Mouse (Mus musculus) liver, embryonic 13.5 days (tissue): ENCODE results near the gene Oprm1. TPM values are rescaled to one million over a fixed set of nuclear protein-coding genes. Genes with fewer than 3 reads are reported as not detected.

ENCODE experiments used
- ATAC-seq: fragments of 200-750 bp; cut with Nextera tagmentation; 2 replicates; pipeline ENCODE4 v1.8.0; 2017; ENCODE audit warnings: low read depth, mild to moderate bottlenecking, moderate number of reproducible peaks, moderate library complexity
- DNase-seq: peaks from one replicate; pipeline ENCODE4 v3.0.0; 2022
- H3K27ac ChIP-seq: fragments of 300-500 bp; sonication (generic); 2 replicates; pipeline ENCODE4 v1.5.1; 2015; ENCODE audit warnings: moderate library complexity, mild to moderate bottlenecking, inconsistent platforms
- H3K27me3 ChIP-seq: fragments of 300-500 bp; sonication (generic); 2 replicates; pipeline ENCODE4 v1.6.1; 2015; ENCODE audit warnings: mild to moderate bottlenecking, inconsistent platforms
- H3K36me3 ChIP-seq: fragments of 300-500 bp; sonication (generic); 2 replicates; pipeline ENCODE4 v1.6.1; 2015; ENCODE audit warnings: mild to moderate bottlenecking, inconsistent platforms
- H3K4me1 ChIP-seq: fragments of 300-500 bp; sonication (generic); replicated peaks from 2 replicates; pipeline ENCODE4 v1.6.1; 2015; ENCODE audit warnings: inconsistent platforms
- H3K4me2 ChIP-seq: fragments of 300-500 bp; sonication (generic); 2 replicates; pipeline ENCODE4 v1.6.1; 2015; ENCODE audit warnings: inconsistent platforms, mild to moderate bottlenecking, moderate library complexity
- H3K4me3 ChIP-seq: fragments of 300-500 bp; sonication (generic); replicated peaks from 2 replicates; pipeline ENCODE4 v1.5.1; 2015; ENCODE audit warnings: mild to moderate bottlenecking, inconsistent platforms
- H3K9ac ChIP-seq: fragments of 300-500 bp; sonication (generic); 2 replicates; pipeline ENCODE4 v1.6.1; 2015; ENCODE audit warnings: mild to moderate bottlenecking, inconsistent platforms
- H3K9me3 ChIP-seq: fragments of 300-500 bp; sonication (generic); replicated peaks from 2 replicates; pipeline ENCODE4 v1.6.1; 2016; ENCODE audit warnings: inconsistent platforms
- WGBS: fragments of 180-500 bp; shearing (Covaris S2); methylation state at CpG from one replicate; pipeline ENCODE4 v1.1.7; 2015; ENCODE audit not compliant: insufficient replicate concordance; 5-methylcytosine and 5-hydroxymethylcytosine counted together
- polyA plus RNA-seq: library from polyadenylated mRNA; unstranded; fragments of >200 nt; fragmentation: Nextera tagmentation; extraction: Ambion mirVana; gene quantifications from 2 replicates; pipeline ENCODE4 v1.2.1, GENCODE M21; 2015

The Oprm1 gene
- polyA plus RNA-seq, 1 experiment from 2014 or later: not detected

DNA sequence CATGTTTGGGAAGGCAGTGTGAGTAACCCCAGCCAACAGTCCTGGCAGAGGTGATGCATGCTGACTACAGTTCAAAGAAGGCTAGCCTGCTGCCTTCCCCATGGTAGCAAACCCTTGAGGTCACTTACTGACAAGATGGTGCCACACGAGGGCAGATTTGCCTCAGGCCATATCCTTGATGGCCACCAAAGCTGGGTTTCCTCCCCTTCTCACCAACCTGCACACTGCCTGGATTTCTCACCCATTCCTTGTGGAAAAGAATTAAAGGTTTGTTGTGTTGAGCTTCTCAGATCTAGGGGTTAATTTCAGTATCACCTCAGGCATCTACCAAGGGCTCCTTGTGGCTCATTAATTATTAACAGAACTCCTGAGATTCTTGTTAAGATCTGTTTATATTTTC lies 256.9 kb downstream of the Oprm1 start:
- Histone ChIP-seq H3K4me2 (no peak overlapping the region), H3K9me3 (no peaks in the 10 kb centered on the region), H3K4me1 (no peaks in the 10 kb centered on the region), H3K36me3 (no peaks in the 10 kb centered on the region), H3K27ac (no peak overlapping the region), H3K27me3 (no peaks in the 10 kb centered on the region), H3K4me3 (no peak overlapping the region), H3K9ac (no peak overlapping the region)
- DNase-seq (no peak), ATAC-seq (no peak)
- WGBS: 41% methylated on average over 1 of the region's 1 CpGs

GRCm38 (mm10) chr10:7019781-7020386 lies 261.6 kb downstream of the Oprm1 start:
- Histone ChIP-seq H3K36me3 (no peaks in the 10 kb centered on the region), H3K9me3 (no peaks in the 10 kb centered on the region), H3K4me2 (no peak overlapping the region), H3K27ac (no peak overlapping the region), H3K4me3 (no peak overlapping the region), H3K4me1 (no peaks in the 10 kb centered on the region), H3K27me3 (no peaks in the 10 kb centered on the region), H3K9ac (no peak overlapping the region)
- WGBS: 60% methylated on average over 7 of the region's 7 CpGs
- ATAC-seq (no peak), DNase-seq (no peak)

GRCm38 (mm10) chr10:7020551-7020950 lies 262.2 kb downstream of the Oprm1 start:
- Histone ChIP-seq H3K4me1 (no peaks in the 10 kb centered on the region), H3K9ac (no peak overlapping the region), H3K27ac (no peak overlapping the region), H3K4me3 (no peak overlapping the region), H3K9me3 (no peaks in the 10 kb centered on the region), H3K36me3 (no peaks in the 10 kb centered on the region), H3K27me3 (no peaks in the 10 kb centered on the region), H3K4me2 (no peak overlapping the region)
- 75% methylated on average over 9 of the region's 9 CpGs for WGBS
- ATAC-seq (no peak), DNase-seq (no peak)

- Histone ChIP-seq H3K9me3 (no peaks in the 10 kb centered on the region), H3K4me3 (no peak overlapping the region), H3K27ac (no peak overlapping the region), H3K9ac (no peak overlapping the region), H3K27me3 (no peaks in the 10 kb centered on the region), H3K36me3 (no peaks in the 10 kb centered on the region), H3K4me1 (no peaks in the 10 kb centered on the region), H3K4me2 (no peak overlapping the region)
- WGBS: 60% methylated on average over 1 of the region's 1 CpGs
- DNase-seq: no peak
- no peak for ATAC-seq
Measured at GRCm38 (mm10) chr10:7025028-7025427, 266.7 kb downstream of the Oprm1 start.

DNA sequence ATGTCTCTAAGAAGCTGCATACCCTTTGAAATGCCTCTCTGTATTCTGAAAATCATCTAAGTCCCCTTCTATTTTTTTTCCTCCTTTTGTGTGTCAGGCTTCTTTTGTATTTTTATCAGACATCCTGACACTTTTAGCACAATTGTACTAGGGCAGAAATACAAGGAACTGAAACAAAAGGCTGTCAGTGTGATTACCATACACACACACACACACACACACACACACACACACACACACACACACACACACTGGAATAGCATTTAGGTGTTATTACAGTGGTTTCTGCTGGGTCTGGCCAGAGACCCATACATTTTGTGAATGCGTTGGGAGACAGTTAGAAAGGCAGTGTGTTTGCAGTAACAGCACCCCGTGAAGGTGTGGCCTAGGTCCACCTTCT lies 275.2 kb downstream of the Oprm1 start:
- ATAC-seq (no peak), DNase-seq (no peak)
- Histone ChIP-seq H3K9ac (no peak overlapping the region), H3K27ac (no peak overlapping the region), H3K27me3 (no peaks in the 10 kb centered on the region), H3K36me3 (no peaks in the 10 kb centered on the region), H3K4me2 (no peak overlapping the region), H3K9me3 (no peaks in the 10 kb centered on the region), H3K4me3 (no peak overlapping the region), H3K4me1 (peaks cover 5% of the 10 kb centered on the region; the same call in 1 of the 2 replicates)
- 63% methylated on average over 2 of the region's 2 CpGs for WGBS

DNA sequence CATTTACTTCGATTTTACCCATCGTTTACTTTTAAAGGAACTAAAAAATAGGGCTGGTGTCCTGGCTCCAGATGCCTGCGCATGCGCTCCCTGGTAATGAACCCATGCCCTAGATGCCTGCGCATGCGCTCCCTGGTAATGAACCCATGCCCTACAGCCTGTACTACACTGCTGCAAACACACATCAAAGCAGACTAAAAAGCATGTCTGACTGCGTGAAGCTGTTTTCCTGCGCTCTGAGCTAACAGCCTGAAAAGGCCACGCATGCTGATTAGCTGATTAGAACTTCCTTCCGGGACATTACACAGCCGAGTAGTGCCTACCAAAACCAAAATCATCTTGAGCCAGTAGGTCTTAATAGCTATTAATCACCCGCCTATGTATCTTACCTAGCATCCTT lies 277.2 kb downstream of the Oprm1 start:
- Histone ChIP-seq H3K27ac (no peak overlapping the region), H3K9ac (no peak overlapping the region), H3K4me2 (no peak overlapping the region), H3K4me3 (no peak overlapping the region), H3K27me3 (no peaks in the 10 kb centered on the region), H3K4me1 (peaks cover 5% of the 10 kb centered on the region; the same call in 1 of the 2 replicates), H3K36me3 (no peaks in the 10 kb centered on the region), H3K9me3 (no peaks in the 10 kb centered on the region)
- 50% methylated on average over 12 of the region's 12 CpGs for whole genome bisulfite sequencing
- ATAC-seq: no peak
- DNase-seq: no peak

DNA sequence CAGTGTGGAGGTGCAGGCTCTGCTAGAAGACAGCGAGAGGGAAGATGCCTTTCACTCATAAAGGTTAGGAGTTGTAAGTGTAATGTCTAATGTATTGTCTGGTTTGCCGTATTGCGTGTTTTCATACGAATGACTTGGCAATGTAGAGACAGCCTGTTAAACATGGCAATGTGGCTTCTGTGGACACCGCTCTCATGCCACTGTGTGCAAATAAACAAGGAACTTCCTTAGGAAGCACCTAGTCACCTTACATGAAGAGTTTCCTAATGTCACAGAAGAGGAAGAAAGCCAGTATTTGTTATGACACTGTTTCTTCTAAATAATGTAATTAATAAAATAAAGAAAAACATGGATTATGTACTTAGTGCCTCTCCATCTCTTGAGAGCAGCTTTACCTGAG lies 278.9 kb downstream of the Oprm1 start:
- Histone ChIP-seq H3K4me2 (no peak overlapping the region), H3K36me3 (no peaks in the 10 kb centered on the region), H3K27me3 (no peaks in the 10 kb centered on the region), H3K4me1 (peaks cover 5% of the 10 kb centered on the region; the same call in 1 of the 2 replicates), H3K9ac (no peak overlapping the region), H3K9me3 (no peaks in the 10 kb centered on the region), H3K4me3 (no peak overlapping the region), H3K27ac (no peak overlapping the region)
- 67% methylated on average over 5 of the region's 5 CpGs for WGBS
- ATAC-seq (no peak), DNase-seq (no peak)

GRCm38 (mm10) chr10:7041032-7041431 lies 282.7 kb downstream of the Oprm1 start:
- Histone ChIP-seq H3K9ac (no peak overlapping the region), H3K36me3 (no peaks in the 10 kb centered on the region), H3K4me1 (no peaks in the 10 kb centered on the region), H3K9me3 (no peaks in the 10 kb centered on the region), H3K4me2 (no peak overlapping the region), H3K27me3 (no peaks in the 10 kb centered on the region), H3K4me3 (no peak overlapping the region), H3K27ac (no peak overlapping the region)
- ATAC-seq (no peak), DNase-seq (no peak)

DNA sequence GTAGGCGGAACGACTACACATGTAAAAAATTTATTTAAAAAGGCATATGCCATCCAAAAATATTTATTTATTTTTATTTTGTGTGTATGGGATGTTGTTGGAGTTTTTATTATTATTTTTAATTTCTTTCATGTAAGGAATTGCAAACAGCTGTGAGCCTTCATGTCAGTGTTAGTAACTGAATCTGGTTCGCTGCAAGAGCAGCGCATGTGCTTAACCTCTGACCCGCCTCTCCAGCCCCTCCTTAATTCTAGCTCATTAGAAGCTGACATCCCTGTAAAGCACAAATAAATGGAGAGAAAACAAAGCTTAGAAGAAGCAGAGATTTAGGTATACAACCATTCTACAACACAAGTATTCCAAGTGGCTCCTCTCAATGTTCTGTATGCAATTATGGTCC lies 285.6 kb downstream of the Oprm1 start:
- Histone ChIP-seq H3K9ac (no peak overlapping the region), H3K4me2 (no peak overlapping the region), H3K4me3 (no peak overlapping the region), H3K27me3 (no peaks in the 10 kb centered on the region), H3K27ac (no peak overlapping the region), H3K36me3 (no peaks in the 10 kb centered on the region), H3K9me3 (no peaks in the 10 kb centered on the region), H3K4me1 (no peaks in the 10 kb centered on the region)
- 69% methylated on average over 5 of the region's 5 CpGs for WGBS
- DNase-seq (no peak), ATAC-seq (no peak)

DNA sequence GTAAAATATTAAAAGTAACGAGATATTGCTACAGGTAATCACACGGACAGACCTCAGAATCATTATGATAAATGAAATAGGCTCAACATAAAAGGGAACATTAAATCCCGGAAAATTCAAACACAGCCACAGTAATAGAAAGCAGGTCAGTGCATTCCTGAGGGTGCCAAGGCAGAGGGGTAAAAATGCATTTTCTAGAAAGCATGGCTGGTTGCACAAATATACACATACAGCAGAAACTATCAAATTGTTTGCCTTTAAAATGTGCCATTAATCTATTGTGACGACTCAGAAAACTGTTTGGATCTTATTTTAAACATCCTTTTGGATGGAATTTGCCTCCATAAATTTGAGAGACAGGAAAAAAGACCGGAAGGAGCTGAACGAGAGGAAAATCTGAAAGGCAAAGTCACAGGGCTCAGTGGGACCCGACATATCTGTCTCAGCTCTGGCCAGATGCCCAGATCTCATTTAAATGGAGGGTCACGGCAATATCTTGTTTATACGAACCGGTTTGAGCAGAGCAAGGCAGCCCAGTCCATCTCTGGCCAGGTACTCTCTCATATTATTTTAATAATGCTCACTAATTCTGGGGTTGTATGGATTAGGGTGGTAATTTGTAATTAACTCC lies 289.1 kb downstream of the Oprm1 start:
- ATAC-seq (no peak), DNase-seq (no peak)
- Histone ChIP-seq H3K4me3 (no peak overlapping the region), H3K36me3 (no peaks in the 10 kb centered on the region), H3K4me1 (no peaks in the 10 kb centered on the region), H3K27ac (no peak overlapping the region), H3K4me2 (no peak overlapping the region), H3K9ac (no peak overlapping the region), H3K9me3 (no peaks in the 10 kb centered on the region), H3K27me3 (no peaks in the 10 kb centered on the region)
- WGBS: 60% methylated on average over 10 of the region's 10 CpGs

DNA sequence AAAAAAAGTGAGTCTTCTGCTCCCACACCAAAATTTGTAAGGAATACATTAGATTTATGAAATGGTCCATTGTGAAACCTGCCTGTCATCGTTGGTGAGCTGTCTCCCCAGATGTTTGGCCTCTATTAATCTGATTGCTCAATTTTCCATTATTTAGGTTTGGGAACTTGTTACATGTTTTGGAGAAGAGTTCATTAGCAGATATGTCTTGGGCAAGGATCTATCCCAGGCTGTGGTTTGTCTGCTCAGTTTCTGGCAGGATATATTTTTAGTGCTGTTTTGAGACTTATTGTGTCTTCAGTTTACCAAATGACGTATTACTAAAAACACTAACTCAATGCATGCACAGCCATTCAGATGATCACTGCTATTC lies 289.6 kb downstream of the Oprm1 start:
- no peaks in the 10 kb centered on the region for H3K4me1 ChIP-seq
- ATAC-seq: no peak
- H3K36me3 ChIP-seq: no peaks in the 10 kb centered on the region
- H3K27ac ChIP-seq: no peak overlapping the region
- no peak for DNase-seq
- no peak overlapping the region for H3K4me2 ChIP-seq
- H3K9ac ChIP-seq: no peak overlapping the region
- H3K27me3 ChIP-seq: no peaks in the 10 kb centered on the region
- WGBS: 69% methylated on average over 2 of the region's 2 CpGs
- no peaks in the 10 kb centered on the region for H3K9me3 ChIP-seq
- no peak overlapping the region for H3K4me3 ChIP-seq

DNA sequence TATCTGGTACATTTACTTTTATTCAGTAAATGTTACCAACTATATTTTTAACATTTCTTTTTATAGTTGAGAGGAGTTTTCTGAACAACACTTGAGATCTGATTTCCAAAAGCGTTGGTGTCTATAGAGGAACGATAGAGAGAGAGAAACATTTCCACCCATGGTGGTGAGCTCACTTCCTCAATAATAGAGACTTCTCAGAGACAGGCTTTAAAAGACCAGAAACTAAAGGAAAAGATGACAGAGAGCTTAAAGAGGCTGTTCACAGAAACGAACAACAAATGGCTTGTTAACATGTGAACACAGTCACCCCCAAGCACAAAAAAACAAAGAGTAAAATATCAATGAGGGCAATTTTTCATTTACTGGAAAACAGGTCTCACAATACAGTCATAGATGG lies 291.6 kb downstream of the Oprm1 start:
- no peak for ATAC-seq
- Histone ChIP-seq H3K4me1 (no peaks in the 10 kb centered on the region), H3K9ac (no peak overlapping the region), H3K36me3 (no peaks in the 10 kb centered on the region), H3K4me2 (no peak overlapping the region), H3K4me3 (no peak overlapping the region), H3K27ac (no peak overlapping the region), H3K9me3 (no peaks in the 10 kb centered on the region), H3K27me3 (no peaks in the 10 kb centered on the region)
- 25% methylated on average over 3 of the region's 3 CpGs for WGBS
- DNase-seq: no peak
